Mouse (Mus musculus): ENCODE results near the gene Ccdc90b.
A peak's percentile ranks its signal among the peaks of the same experiment; 100 is the strongest.

DNA sequence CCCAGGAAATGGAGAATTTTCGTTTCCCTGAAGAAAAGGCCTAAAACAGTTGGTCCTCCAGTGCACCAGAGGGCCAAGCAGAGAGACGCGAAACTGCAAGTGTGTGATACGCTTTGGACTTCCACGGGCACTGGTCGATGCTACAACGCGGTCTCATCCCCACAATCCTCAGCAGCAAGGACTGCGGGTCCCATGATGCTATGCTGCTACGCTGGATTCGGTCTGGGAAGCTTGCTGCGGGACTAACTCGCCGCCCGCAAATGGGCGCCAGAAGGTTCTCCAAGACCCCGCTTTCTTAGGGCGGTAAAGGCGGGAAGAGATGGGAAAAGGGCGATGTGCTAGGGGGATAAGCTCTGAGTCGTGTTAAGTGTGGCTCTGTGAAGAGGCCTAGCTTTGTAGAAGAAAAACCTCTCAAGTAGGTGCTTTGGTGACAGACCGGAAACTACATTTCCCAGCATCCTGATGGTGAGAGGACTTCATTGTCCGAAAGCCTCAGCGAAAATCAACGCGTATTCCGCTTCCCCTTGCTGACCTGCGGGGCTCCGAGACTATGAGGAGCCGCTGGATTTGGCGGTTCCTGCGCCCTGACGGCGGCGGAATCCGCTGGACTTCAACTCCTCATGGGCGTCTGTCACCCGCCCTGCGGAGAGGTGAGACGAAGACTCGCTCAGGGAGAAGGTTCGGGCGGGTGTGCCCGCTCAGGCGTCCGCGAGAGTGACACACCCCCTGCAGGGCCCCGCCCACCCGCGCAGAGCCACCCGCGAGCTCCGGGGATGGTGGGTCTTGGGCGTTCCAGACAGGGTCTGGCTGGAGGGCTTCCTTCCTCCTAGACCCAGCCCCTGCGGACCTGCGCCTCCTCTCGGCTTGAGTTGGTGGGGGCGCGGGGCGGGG, at the start of gene Ccdc90b:
- TF ChIP-seq CTCF (IDR thresholded peaks at IDR 0.05; ENCODE audit: borderline replicate concordance, extremely low read depth, insufficient read depth, insufficient read length) (peak; percentile 67), POLR2A (IDR thresholded peaks at IDR 0.05; ENCODE audit: borderline replicate concordance, extremely low read depth, insufficient read depth, insufficient read length, poor library complexity, severe bottlenecking) (peak; percentile 56; the same call in 1 of the 2 replicates)

Measured in brain, embryonic 14.5 days (tissue).